Mouse (Mus musculus): ENCODE data around the gene Acot3.
"Not testable (repeated sequence)": the region's sequence is repeated elsewhere in the genome, so short reads cannot be mapped to it uniquely, and the experiment has no call there.

DNA sequence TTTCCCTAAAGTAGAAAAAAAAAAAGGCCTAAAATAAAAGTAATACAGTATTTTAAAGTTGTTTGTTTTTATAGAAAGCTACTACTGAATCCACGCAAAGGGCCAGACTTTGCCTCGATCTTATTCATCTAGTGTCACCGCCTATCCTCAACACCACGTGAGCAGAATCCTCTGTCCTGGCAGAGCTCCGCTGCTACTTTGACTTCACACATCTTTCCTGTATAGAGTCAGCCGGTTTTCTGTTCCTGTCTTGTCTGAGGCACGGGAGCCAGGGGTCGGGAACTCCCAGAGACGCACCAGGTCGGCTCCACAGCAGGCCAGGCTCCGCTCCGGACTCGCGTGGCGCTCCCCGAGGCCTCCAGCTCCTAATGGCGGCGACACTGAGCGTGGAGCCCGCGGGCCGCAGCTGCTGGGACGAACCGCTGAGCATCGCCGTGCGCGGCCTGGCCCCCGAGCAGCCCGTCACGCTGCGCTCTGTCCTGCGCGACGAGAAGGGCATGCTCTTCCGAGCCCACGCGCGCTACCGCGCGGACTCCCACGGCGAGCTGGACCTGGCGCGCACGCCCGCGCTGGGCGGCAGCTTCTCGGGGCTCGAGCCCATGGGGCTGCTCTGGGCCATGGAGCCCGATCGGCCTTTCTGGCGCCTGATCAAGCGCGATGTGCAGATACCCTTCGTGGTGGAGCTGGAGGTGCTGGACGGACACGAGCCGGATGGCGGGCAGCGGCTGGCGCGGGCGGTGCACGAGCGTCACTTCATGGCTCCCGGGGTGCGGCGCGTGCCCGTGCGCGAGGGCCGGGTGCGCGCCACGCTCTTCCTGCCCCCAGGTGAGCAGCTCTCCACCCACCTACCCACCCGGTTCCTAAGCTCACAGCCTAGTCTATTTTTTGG is 48.9 kb downstream of the Acot3 start, which contains the start of gene Acot6:
- not testable (repeated sequence) for TF ChIP-seq GATA1 (IDR thresholded peaks at IDR 0.05; ENCODE audit: borderline replicate concordance, low read length); FLI1 (IDR thresholded peaks at IDR 0.05; ENCODE audit: low read length)

Data from megakaryocyte, embryonic 14.5 days (primary cell).